ENCODE assay signal across 12 mouse cellular contexts in the genomic region with DNA sequence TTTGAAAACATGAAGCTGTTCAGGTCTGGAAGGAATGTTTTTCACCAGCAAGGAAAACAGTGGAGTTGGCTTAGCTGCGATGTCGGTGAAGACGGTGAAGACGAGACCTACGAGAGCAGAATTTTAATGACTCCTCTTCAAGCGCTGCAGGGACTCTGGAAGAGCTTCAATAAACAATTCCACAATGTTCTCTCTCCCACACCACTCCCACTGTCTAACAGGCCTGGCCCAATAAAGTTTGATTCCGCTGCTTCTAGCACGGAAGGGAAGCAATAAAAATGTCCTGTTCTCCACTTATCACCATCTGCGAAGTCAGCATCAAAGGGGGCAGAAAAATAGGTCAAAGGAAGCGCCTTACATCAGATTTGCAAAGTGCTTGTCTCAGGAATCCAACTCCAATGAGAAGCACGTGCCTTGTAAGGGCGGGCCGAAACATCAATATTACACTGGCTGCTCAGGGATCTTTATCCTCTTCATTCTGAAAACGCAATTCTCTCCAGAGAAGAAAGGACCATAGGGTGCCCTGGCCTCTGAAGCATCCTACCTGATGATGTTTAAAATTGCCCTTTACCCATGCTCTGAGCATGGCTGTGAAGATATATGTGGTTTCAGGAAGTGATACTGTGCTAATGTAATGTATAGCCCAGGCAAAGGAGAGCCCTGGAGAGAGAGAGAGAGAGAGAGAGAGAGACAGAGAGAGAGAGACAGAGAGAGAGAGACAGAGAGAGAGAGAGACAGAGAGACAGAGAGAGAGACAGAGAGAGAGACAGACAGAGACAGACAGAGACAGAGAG. TPM values are rescaled to one million over a fixed set of nuclear protein-coding genes. Genes with fewer than 3 reads are reported as not detected.
DNase-seq lines count a peak whose midpoint lies in the region; ATAC-seq and TF ChIP-seq lines count a peak whose summit lies in the region.
"Had no signal": no experiment of that assay in that cellular context is flagged by ENCODE, and none has a peak within 500 bp of the region (broad histone marks: within the 10 kb centered on the region; RNA-seq: fewer than 3 reads in every experiment).

No protein-coding gene starts in this region.

- no peaks in the 10 kb centered on the region for H3K9me3 ChIP-seq in kidney, embryonic 16.5 days (ENCODE audit: low read length)
- H3K9me3 ChIP-seq: forebrain, embryonic 12.5 days; G1E; midbrain, embryonic 12.5 days had no signal

- TF ChIP-seq CTCF in brain, embryonic 14.5 days (IDR thresholded peaks at IDR 0.05; ENCODE audit: borderline replicate concordance, extremely low read depth, insufficient read depth, insufficient read length) = no peak

- 15% methylated on average over 14 of the region's 14 CpGs for WGBS in kidney, embryonic 16.5 days

- no peak overlapping the region for H3K27ac ChIP-seq in kidney, embryonic 16.5 days (ENCODE audit: low read length)
- H3K27ac ChIP-seq: forebrain, embryonic 12.5 days; midbrain, embryonic 12.5 days had no signal

- peak overlapping the region; percentile 31; the same call in 1 of the 2 replicates for H3K4me2 ChIP-seq in kidney, embryonic 16.5 days (replicated peaks; ENCODE audit: low read depth, low read length)
- H3K4me2 ChIP-seq: forebrain, embryonic 12.5 days; midbrain, embryonic 12.5 days had no signal

- TF ChIP-seq POLR2A in brain, embryonic 14.5 days (IDR thresholded peaks at IDR 0.05; ENCODE audit: borderline replicate concordance, extremely low read depth, insufficient read depth, insufficient read length, poor library complexity, severe bottlenecking) = no peak

- peaks cover 5% of the 10 kb centered on the region; the same call in 1 of the 2 replicates for H3K4me1 ChIP-seq in kidney, embryonic 16.5 days (ENCODE audit: insufficient read depth, low read length)
- H3K4me1 ChIP-seq: forebrain, embryonic 12.5 days had no signal

- DNase-seq in kidney, postnatal 25 days = no peak
- peak; percentile 64 for DNase-seq in brain, embryonic 14.5 days (ENCODE audit: low read depth)
- DNase-seq in embryo, embryonic 11 days = peak; percentile 21
- peak; percentile 39 to 42 for DNase-seq in left cerebral cortex, postnatal 36 days (ENCODE audit: low spot score in 2 of 2)
- no peak for DNase-seq in spleen, postnatal 4 days (ENCODE audit: low spot score in 2 of 2)
- no peak for DNase-seq in thymus, postnatal 0 days (ENCODE audit: low spot score)
- no peak for DNase-seq in spleen, postnatal 14 days (ENCODE audit: low spot score in 2 of 2)
- DNase-seq: cerebellum, postnatal 36 days had no signal

- intact Hi-C loops in left cerebral cortex, postnatal 36 days (cut with DNase I) = no loop called here

- no peak overlapping the region for H3K9ac ChIP-seq in kidney, embryonic 16.5 days (replicated peaks; ENCODE audit: low read length)
- H3K9ac ChIP-seq: forebrain, embryonic 12.5 days; midbrain, embryonic 12.5 days had no signal

- no peaks in the 10 kb centered on the region for H3K27me3 ChIP-seq in kidney, embryonic 16.5 days (ENCODE audit: insufficient read depth, low read length)
- H3K27me3 ChIP-seq: forebrain, embryonic 12.5 days; midbrain, embryonic 12.5 days had no signal

- no peaks in the 10 kb centered on the region for H3K36me3 ChIP-seq in kidney, embryonic 16.5 days (ENCODE audit: insufficient read depth, low read length)
- H3K36me3 ChIP-seq: forebrain, embryonic 12.5 days; midbrain, embryonic 12.5 days had no signal

- no peak for ATAC-seq in kidney, embryonic 16.5 days (ENCODE audit: low FRiP score, low TSS enrichment)

- H3K4me3 ChIP-seq in kidney, embryonic 16.5 days (ENCODE audit: low read length) = no peak overlapping the region
- H3K4me3 ChIP-seq: forebrain, embryonic 12.5 days; midbrain, embryonic 12.5 days had no signal

RNA-seq across cellular contexts. Expression of gene Tmem144, which starts 34.2 kb away (rescaled TPM):
- 6.8 and 7.2 TPM in 2 replicates for polyA plus RNA-seq in kidney, embryonic 16.5 days (2015; fragmentation: Nextera tagmentation; extraction: Ambion mirVana)
- 0.44 and 0.60 TPM in 2 replicates for polyA plus RNA-seq in brain, embryonic 14.5 days (2012; rRNA removed)
- total RNA-seq in left cerebral cortex, postnatal 36 days (2021) = 10 to 100 TPM; 10.6 to 12.4 TPM
- polyA plus RNA-seq in thymus, postnatal 0 days (2015; fragmentation: Nextera tagmentation; extraction: Ambion mirVana) = 1.6 TPM in 2 replicates

Comparison
In these comparisons a context has a peak if more than half of its experiments do, and no peak if none do; other contexts are left out.
1. DNase-seq: peak in brain, embryonic 14.5 days (single experiment), embryo, embryonic 11 days (single experiment) and left cerebral cortex, postnatal 36 days (2 of 2); none in kidney, postnatal 25 days (0 of 2), spleen, postnatal 4 days (0 of 2), thymus, postnatal 0 days (single experiment) and spleen, postnatal 14 days (0 of 2).